Mouse (Mus musculus) limb, embryonic 10.5 days (tissue): ENCODE measurements around the gene Pkm. TPM values are rescaled to one million over a fixed set of nuclear protein-coding genes. Genes with fewer than 3 reads are reported as not detected.

Experiments
- DNase-seq: peaks from one replicate; pipeline ENCODE4 v3.0.0-alpha.2; 2017; ENCODE audit warnings: low spot score
- H3K27ac ChIP-seq: fragments of 300-500 bp; sonication (generic); 2 replicates; pipeline ENCODE4 v1.5.1; 2016; ENCODE audit warnings: mild to moderate bottlenecking
- H3K27me3 ChIP-seq: fragments of 300-500 bp; sonication (generic); 2 replicates; pipeline ENCODE4 v1.6.1; 2016; ENCODE audit warnings: low read depth, mild to moderate bottlenecking; ENCODE audit not compliant: poor library complexity, severe bottlenecking
- H3K36me3 ChIP-seq: fragments of 300-500 bp; sonication (generic); 2 replicates; pipeline ENCODE4 v1.6.1; 2016; ENCODE audit warnings: mild to moderate bottlenecking, moderate library complexity
- H3K4me1 ChIP-seq: fragments of 300-500 bp; sonication (generic); 2 replicates; pipeline ENCODE4 v1.6.1; 2016
- H3K4me3 ChIP-seq: fragments of 300-500 bp; sonication (generic); 2 replicates; pipeline ENCODE4 v1.5.1; 2016; ENCODE audit warnings: mild to moderate bottlenecking, moderate library complexity
- H3K9me3 ChIP-seq: fragments of 300-500 bp; sonication (generic); replicated peaks from 2 replicates; pipeline ENCODE4 v1.6.1; 2016; ENCODE audit warnings: mild to moderate bottlenecking
- WGBS: fragments of 180-500 bp; shearing (Covaris S2); methylation state at CpG from one replicate; pipeline ENCODE4 v1.1.7; 2016; 5-methylcytosine and 5-hydroxymethylcytosine counted together
- polyA plus RNA-seq: library from polyadenylated mRNA; unstranded; fragments of >200 nt; fragmentation: Nextera tagmentation; extraction: Ambion mirVana; gene quantifications from 2 replicates; pipeline ENCODE4 v1.2.1, GENCODE M21; 2016

Pkm gene
- polyA plus RNA-seq, 1 experiment from 2014 or later = 2,645 TPM

- Histone ChIP-seq H3K4me3 (no peak overlapping the region), H3K4me1 (peaks cover 58% of the 10 kb centered on the region), H3K27ac (peak overlapping the region; percentile 17; the same call in 1 of the 2 replicates), H3K27me3 (peaks cover 8% of the 10 kb centered on the region; the same call in 1 of the 2 replicates), H3K9me3 (no peaks in the 10 kb centered on the region), H3K36me3 (no peaks in the 10 kb centered on the region)
- WGBS = 35% methylated on average over 3 of the region's 3 CpGs
- DNase-seq = no peak
Observed at GRCm38 (mm10) chr9:59695451-59695813, 39.3 kb downstream of the Pkm start.

- H3K9me3 ChIP-seq = no peaks in the 10 kb centered on the region
- H3K4me3 ChIP-seq = no peak overlapping the region
- H3K36me3 ChIP-seq = no peaks in the 10 kb centered on the region
- WGBS = 83% methylated on average over 3 of the region's 3 CpGs
- DNase-seq = no peak
- H3K4me1 ChIP-seq = peaks cover 61% of the 10 kb centered on the region
- H3K27ac ChIP-seq = no peak overlapping the region
- H3K27me3 ChIP-seq = peaks cover 8% of the 10 kb centered on the region; the same call in 1 of the 2 replicates
Observed at GRCm38 (mm10) chr9:59696381-59696780, 40.2 kb downstream of the Pkm start.

GRCm38 (mm10) chr9:59701094-59701493 is 44.9 kb downstream of the Pkm start:
- H3K27me3 ChIP-seq = no peaks in the 10 kb centered on the region
- no peaks in the 10 kb centered on the region for H3K9me3 ChIP-seq
- no peak overlapping the region for H3K4me3 ChIP-seq
- H3K36me3 ChIP-seq = no peaks in the 10 kb centered on the region
- 93% methylated on average over 7 of the region's 7 CpGs for WGBS
- peak overlapping the region; percentile 43; the same call in 1 of the 2 replicates for H3K27ac ChIP-seq
- DNase-seq = no peak
- H3K4me1 ChIP-seq = peaks cover 31% of the 10 kb centered on the region

- no peaks in the 10 kb centered on the region for H3K9me3 ChIP-seq
- H3K4me1 ChIP-seq = peaks cover 34% of the 10 kb centered on the region
- no peaks in the 10 kb centered on the region for H3K27me3 ChIP-seq
- H3K36me3 ChIP-seq = no peaks in the 10 kb centered on the region
- H3K4me3 ChIP-seq = no peak overlapping the region
- DNase-seq = no peak
- 69% methylated on average over 6 of the region's 6 CpGs for WGBS
- H3K27ac ChIP-seq = no peak overlapping the region
Observed at GRCm38 (mm10) chr9:59703099-59703498, 46.9 kb downstream of the Pkm start.

GRCm38 (mm10) chr9:59706850-59707825 is 51.0 kb downstream of the Pkm start:
- Histone ChIP-seq H3K9me3 (no peaks in the 10 kb centered on the region), H3K4me1 (peaks cover 15% of the 10 kb centered on the region), H3K4me3 (no peak overlapping the region), H3K27me3 (no peaks in the 10 kb centered on the region), H3K27ac (no peak overlapping the region), H3K36me3 (no peaks in the 10 kb centered on the region)
- 65% methylated on average over 10 of the region's 10 CpGs for WGBS
- no peak for DNase-seq

GRCm38 (mm10) chr9:59709225-59709624 is 53.1 kb downstream of the Pkm start:
- WGBS = 93% methylated on average over 3 of the region's 3 CpGs
- no peak overlapping the region for H3K4me3 ChIP-seq
- H3K36me3 ChIP-seq = no peaks in the 10 kb centered on the region
- H3K27ac ChIP-seq = no peak overlapping the region
- no peaks in the 10 kb centered on the region for H3K27me3 ChIP-seq
- H3K4me1 ChIP-seq = peaks cover 6% of the 10 kb centered on the region; the same call in 1 of the 2 replicates
- DNase-seq = no peak
- no peaks in the 10 kb centered on the region for H3K9me3 ChIP-seq

GRCm38 (mm10) chr9:59716275-59716898 is 60.2 kb downstream of the Pkm start:
- Histone ChIP-seq H3K4me1 (0 out of 2 replicates have a peak, but pooled peaks cover 3% of the 10 kb centered on the region), H3K27me3 (no peaks in the 10 kb centered on the region), H3K36me3 (no peaks in the 10 kb centered on the region), H3K4me3 (no peak overlapping the region), H3K9me3 (no peaks in the 10 kb centered on the region), H3K27ac (no peak overlapping the region)
- WGBS = 77% methylated on average over 7 of the region's 7 CpGs
- no peak for DNase-seq

GRCm38 (mm10) chr9:59718237-59718636 is 62.1 kb downstream of the Pkm start:
- DNase-seq = peak; percentile 7
- no peak overlapping the region for H3K27ac ChIP-seq
- H3K36me3 ChIP-seq = no peaks in the 10 kb centered on the region
- H3K9me3 ChIP-seq = no peaks in the 10 kb centered on the region
- no peaks in the 10 kb centered on the region for H3K27me3 ChIP-seq
- WGBS = 94% methylated on average over 4 of the region's 4 CpGs
- H3K4me3 ChIP-seq = no peak overlapping the region
- H3K4me1 ChIP-seq = peaks cover 6% of the 10 kb centered on the region

GRCm38 (mm10) chr9:59721144-59721543 is 65.0 kb downstream of the Pkm start:
- no peak overlapping the region for H3K27ac ChIP-seq
- 94% methylated on average over 5 of the region's 5 CpGs for WGBS
- no peak overlapping the region for H3K4me3 ChIP-seq
- no peak for DNase-seq
- no peaks in the 10 kb centered on the region for H3K9me3 ChIP-seq
- no peaks in the 10 kb centered on the region for H3K36me3 ChIP-seq
- no peaks in the 10 kb centered on the region for H3K27me3 ChIP-seq
- peaks cover 14% of the 10 kb centered on the region for H3K4me1 ChIP-seq

- 17% methylated on average over 10 of the region's 10 CpGs for WGBS
- DNase-seq = peak; percentile 71
Observed at GRCm38 (mm10) chr9:59723096-59723657, 67.0 kb downstream of the Pkm start.

GRCm38 (mm10) chr9:59723791-59724442 is 67.7 kb downstream of the Pkm start:
- Histone ChIP-seq H3K36me3 (no peaks in the 10 kb centered on the region), H3K4me1 (peaks cover 11% of the 10 kb centered on the region), H3K27me3 (no peaks in the 10 kb centered on the region), H3K4me3 (no peak overlapping the region; the same call in 1 of the 2 replicates), H3K27ac (peak overlapping the region; percentile 3; the same call in 1 of the 2 replicates), H3K9me3 (no peaks in the 10 kb centered on the region)
- 78% methylated on average over 8 of the region's 8 CpGs for WGBS
- no peak for DNase-seq

More at GRCm38 (mm10) chr9:59723096-59723657, 67.0 kb downstream of the Pkm start:
- Histone ChIP-seq H3K27me3 (no peaks in the 10 kb centered on the region), H3K27ac (peak overlapping the region; percentile 30; the same call in 1 of the 2 replicates), H3K4me1 (peaks cover 11% of the 10 kb centered on the region), H3K4me3 (no peak overlapping the region; the same call in 1 of the 2 replicates), H3K36me3 (no peaks in the 10 kb centered on the region), H3K9me3 (no peaks in the 10 kb centered on the region)

GRCm38 (mm10) chr9:59725515-59725914 is 69.3 kb downstream of the Pkm start:
- WGBS = 81% methylated on average over 10 of the region's 10 CpGs
- no peaks in the 10 kb centered on the region for H3K36me3 ChIP-seq
- H3K27ac ChIP-seq = no peak overlapping the region
- no peak overlapping the region for H3K4me3 ChIP-seq
- no peak for DNase-seq
- peaks cover 11% of the 10 kb centered on the region for H3K4me1 ChIP-seq
- H3K27me3 ChIP-seq = no peaks in the 10 kb centered on the region
- H3K9me3 ChIP-seq = no peaks in the 10 kb centered on the region
